Mouse (Mus musculus) myocyte (in vitro differentiated cells): ENCODE results near the gene Tom1l1.

Source experiments
- MYOD1 ChIP-seq, 3 experiments: IDR thresholded peaks; one replicate each; pipeline ENCODE4 v1.6.1; 2011; ENCODE audit warnings: control low read depth in 2 of 3, low read depth in 2 of 3, mild to moderate bottlenecking in 2 of 3, moderate library complexity in 1 of 3; ENCODE audit not compliant: insufficient read length in 2 of 3, control insufficient read depth in 1 of 3
- MYOG ChIP-seq, 3 experiments: IDR thresholded peaks; one replicate each; pipeline ENCODE4 v1.6.1; 2011; ENCODE audit warnings: control low read depth in 2 of 3, low read depth in 2 of 3, mild to moderate bottlenecking in 2 of 3; ENCODE audit not compliant: insufficient read length in 2 of 3, control insufficient read depth in 1 of 3, insufficient read depth in 1 of 3
- POLR2A ChIP-seq: IDR thresholded peaks from one replicate; pipeline ENCODE4 v1.6.1; 2011; ENCODE audit warnings: low read depth, mild to moderate bottlenecking, control low read depth, moderate library complexity; ENCODE audit not compliant: insufficient read length
- REST ChIP-seq: IDR thresholded peaks from one replicate; pipeline ENCODE4 v1.6.1; 2011; ENCODE audit warnings: mild to moderate bottlenecking, control low read depth, moderate library complexity; ENCODE audit not compliant: insufficient read depth, insufficient read length

- no peak for TF ChIP-seq POLR2A
- TF ChIP-seq REST: no peak
- no peak for TF ChIP-seq MYOD1 (IDR thresholded peaks at IDR 0.05; ENCODE audit: control insufficient read depth in 1 of 3, insufficient read length in 2 of 3, low read depth in 2 of 3)
- no peak for TF ChIP-seq MYOG (IDR thresholded peaks at IDR 0.05; ENCODE audit: control insufficient read depth in 1 of 3, insufficient read depth in 1 of 3, insufficient read length in 2 of 3, low read depth in 2 of 3)
These were observed 45.4 kb upstream of the Tom1l1 start for GRCm38 (mm10) chr11:90733575-90733974.
